Mouse (Mus musculus): ENCODE results near the gene Slc22a18. TPM values are rescaled to one million over a fixed set of nuclear protein-coding genes. Genes with fewer than 3 reads are reported as not detected.

The Slc22a18 gene
- total RNA-seq (2023): not detected

GRCm38 (mm10) chr7:143473347-143474101, at the start of gene Slc22a18:
Slc22a18 (plus strand) TSS chr7:143473736.

GRCm38 (mm10) chr7:143460874-143461273, 12.7 kb upstream of the Slc22a18 start, which contains the start of gene Cdkn1c:
Cdkn1c (minus strand) TSS chr7:143461050.

GRCm38 (mm10) chr7:143502418-143503200, 29.1 kb downstream of the Slc22a18 start, which contains the start of gene Phlda2:
Phlda2 (minus strand) TSS chr7:143503150.

Other genes with a start within 250 kb of the Slc22a18 start
- gene Cdkn1c, start 12.7 kb upstream of the Slc22a18 start, total RNA-seq (2023): 1 to 10 TPM; 2.7 to 2.8 TPM
- not detected for gene Phlda2, start 29.4 kb downstream of the Slc22a18 start, total RNA-seq (2023)
- 100 to 1,000 TPM; 206 to 216 TPM for gene Nap1l4, start 75.4 kb downstream of the Slc22a18 start, total RNA-seq (2023)
- gene Cars, start 126.4 kb downstream of the Slc22a18 start, total RNA-seq (2023): 10 to 100 TPM; 62.6 to 64.4 TPM
- gene Tnfrsf26, start 155.0 kb downstream of the Slc22a18 start, total RNA-seq (2023): 10 to 100 TPM; 28.2 to 33.1 TPM
- 10 to 100 TPM; 15.1 to 22.9 TPM for gene Tnfrsf22, start 175.9 kb downstream of the Slc22a18 start, total RNA-seq (2023)
- gene Tnfrsf23, start 212.1 kb downstream of the Slc22a18 start, total RNA-seq (2023): 1 to 10 TPM; 2.7 to 3.2 TPM

All from T-cell, adult 66 days (primary cell).